Mouse (Mus musculus): ENCODE measurements around the gene Cacng7.
"Not testable (repeated sequence)": the region's sequence is repeated elsewhere in the genome, so short reads cannot be mapped to it uniquely, and the experiment has no call there.

Gene Cacng7

GRCm38 (mm10) chr7:3332619-3333521 is at the start of gene Cacng7:
Gene Cacng7, plus strand, starts transcription at chr7:3332955.
- DNase-seq (ENCODE audit: low spot score): peak; percentile 7

GRCm38 (mm10) chr7:3283081-3283875 is 49.5 kb upstream of the Cacng7 start:
- DNase-seq (ENCODE audit: low spot score): no peak

- DNase-seq (ENCODE audit: low spot score): no peak
Measured at GRCm38 (mm10) chr7:3284604-3285003, 48.2 kb upstream of the Cacng7 start.

- DNase-seq (ENCODE audit: low spot score): no peak
Measured at GRCm38 (mm10) chr7:3286036-3286435, 46.7 kb upstream of the Cacng7 start.

GRCm38 (mm10) chr7:3287186-3287585 is 45.6 kb upstream of the Cacng7 start:
- DNase-seq (ENCODE audit: low spot score): peak; percentile 89

GRCm38 (mm10) chr7:3288976-3289970 is 43.5 kb upstream of the Cacng7 start, which contains the start of the genes Myadm and Prkcg:
Gene Myadm, plus strand, starts transcription at chr7:3289080.
Gene Prkcg, plus strand, starts transcription at chr7:3289179.
- peak; percentile 64 for DNase-seq (ENCODE audit: low spot score)

- peak; percentile 94 for DNase-seq (ENCODE audit: low spot score)
Measured at GRCm38 (mm10) chr7:3290257-3291033, 42.3 kb upstream of the Cacng7 start.

GRCm38 (mm10) chr7:3291197-3291596 is 41.6 kb upstream of the Cacng7 start:
- DNase-seq (ENCODE audit: low spot score): peak; percentile 24

- peak; percentile 29 for DNase-seq (ENCODE audit: low spot score)
Measured at GRCm38 (mm10) chr7:3291764-3292163, 41.0 kb upstream of the Cacng7 start.

GRCm38 (mm10) chr7:3292271-3292670 is 40.5 kb upstream of the Cacng7 start:
- not testable (repeated sequence) for DNase-seq (ENCODE audit: low spot score)

GRCm38 (mm10) chr7:3292791-3293190 is 40.0 kb upstream of the Cacng7 start:
- DNase-seq (ENCODE audit: low spot score): peak; percentile 91

GRCm38 (mm10) chr7:3294794-3295193 is 38.0 kb upstream of the Cacng7 start:
- no peak for DNase-seq (ENCODE audit: low spot score)

- DNase-seq (ENCODE audit: low spot score): no peak
Measured at GRCm38 (mm10) chr7:3295321-3296110, 37.2 kb upstream of the Cacng7 start.

- no peak for DNase-seq (ENCODE audit: low spot score)
Measured at GRCm38 (mm10) chr7:3296711-3297110, 36.0 kb upstream of the Cacng7 start.

GRCm38 (mm10) chr7:3299941-3300617 is 32.7 kb upstream of the Cacng7 start:
- DNase-seq (ENCODE audit: low spot score): peak; percentile 92

GRCm38 (mm10) chr7:3300891-3301627 is 31.7 kb upstream of the Cacng7 start:
- DNase-seq (ENCODE audit: low spot score): no peak

- no peak for DNase-seq (ENCODE audit: low spot score)
Measured at GRCm38 (mm10) chr7:3301628-3302555, 30.9 kb upstream of the Cacng7 start.

Data from adipocyte (in vitro differentiated cells).